In the genomic region with DNA sequence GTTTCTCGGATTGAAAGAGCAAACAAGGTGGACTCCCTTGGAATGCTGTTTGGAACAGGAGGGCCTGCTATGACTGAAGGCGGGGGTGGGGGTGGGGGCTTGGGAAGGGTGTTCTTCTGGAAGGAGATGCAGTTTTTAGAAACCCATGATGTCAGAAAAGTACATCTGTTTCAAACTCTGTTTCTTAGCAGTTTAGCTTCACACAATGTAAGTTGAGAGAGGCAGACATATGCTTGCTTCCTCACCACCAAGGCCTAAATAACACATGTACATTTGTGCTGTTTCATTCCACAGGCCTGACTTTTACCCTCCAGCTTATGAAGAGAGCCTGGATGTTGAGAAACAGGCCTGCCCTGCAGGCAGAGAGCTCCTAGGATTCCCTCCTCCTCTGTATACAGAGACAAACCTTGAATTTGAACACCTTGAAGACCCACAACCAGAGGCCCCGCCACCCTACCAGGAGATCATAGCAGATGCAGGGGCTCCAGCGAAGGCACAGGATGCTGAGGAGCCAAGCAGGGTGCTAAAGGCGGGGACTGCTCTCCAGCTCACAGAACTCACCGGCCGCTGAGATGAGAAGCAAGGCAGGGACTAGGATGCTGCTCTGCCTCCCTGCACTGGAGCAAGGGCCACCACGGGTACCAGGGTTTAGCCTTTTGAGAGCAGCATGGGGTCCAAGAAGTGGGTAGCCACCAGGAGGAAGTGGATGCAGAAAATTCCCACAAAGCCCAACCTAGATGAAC, we compare ENCODE assay signal across 32 mouse cellular contexts. TPM values are rescaled to one million over a fixed set of nuclear protein-coding genes. Genes with fewer than 3 reads are reported as not detected.
A peak's percentile ranks its signal among the peaks of the same experiment; 100 is the strongest.
DNase-seq lines count a peak whose midpoint lies in the region; ATAC-seq and TF ChIP-seq lines count a peak whose summit lies in the region.
"Had no signal": no experiment of that assay in that cellular context is flagged by ENCODE, and none has a peak within 500 bp of the region (broad histone marks: within the 10 kb centered on the region; RNA-seq: fewer than 3 reads in every experiment).

No protein-coding gene starts in this region.

- no peak overlapping the region for H3K9ac ChIP-seq in forebrain, postnatal 0 days
- no peak overlapping the region for H3K9ac ChIP-seq in heart, embryonic 13.5 days
- H3K9ac ChIP-seq in heart, embryonic 12.5 days, result no peak overlapping the region
- H3K9ac ChIP-seq: embryonic facial prominence, embryonic 15.5 days; forebrain, embryonic 13.5 days; hindbrain, embryonic 14.5 days; kidney, embryonic 15.5 days; liver, embryonic 12.5 days; liver, postnatal 0 days; midbrain, embryonic 12.5 days; neural tube, embryonic 12.5 days; stomach, embryonic 15.5 days had no signal

- ATAC-seq in forebrain, postnatal 0 days, result peak; percentile 69
- no peak for ATAC-seq in heart, embryonic 13.5 days (ENCODE audit: extremely low read depth, insufficient number of reproducible peaks, low FRiP score, low TSS enrichment)
- no peak for ATAC-seq in heart, embryonic 12.5 days (ENCODE audit: insufficient number of reproducible peaks, low FRiP score)
- ATAC-seq: forebrain, embryonic 13.5 days; inflammation-experienced regulatory T-cells, adult 6 months; liver, embryonic 12.5 days; liver, postnatal 0 days; lung, postnatal 0 days; Patski had no signal

- no peaks in the 10 kb centered on the region for H3K27me3 ChIP-seq in forebrain, postnatal 0 days (ENCODE audit: insufficient read depth, low read length)
- no peaks in the 10 kb centered on the region for H3K27me3 ChIP-seq in forebrain, embryonic 10.5 days (ENCODE audit: poor library complexity, severe bottlenecking)
- no peaks in the 10 kb centered on the region for H3K27me3 ChIP-seq in heart, embryonic 13.5 days (replicated peaks)
- no peaks in the 10 kb centered on the region for H3K27me3 ChIP-seq in heart, embryonic 12.5 days (replicated peaks)
- H3K27me3 ChIP-seq: embryonic facial prominence, embryonic 15.5 days; forebrain, embryonic 13.5 days; kidney, embryonic 15.5 days; midbrain, embryonic 12.5 days; neural tube, embryonic 12.5 days; Patski; stomach, embryonic 15.5 days had no signal

- no peak overlapping the region for H3K4me3 ChIP-seq in forebrain, postnatal 0 days (ENCODE audit: low read depth, low read length)
- H3K4me3 ChIP-seq in forebrain, embryonic 10.5 days, result no peak overlapping the region
- H3K4me3 ChIP-seq in heart, embryonic 13.5 days, result no peak overlapping the region
- no peak overlapping the region for H3K4me3 ChIP-seq in heart, embryonic 12.5 days
- H3K4me3 ChIP-seq in left cerebral cortex, adult 2 months, result no peak overlapping the region
- H3K4me3 ChIP-seq: embryonic facial prominence, embryonic 10.5 days; embryonic facial prominence, embryonic 15.5 days; forebrain, embryonic 13.5 days; kidney, embryonic 15.5 days; liver, embryonic 12.5 days; megakaryocyte, embryonic 14.5 days; midbrain, embryonic 12.5 days; myocyte; neural tube, embryonic 12.5 days; stomach, embryonic 15.5 days had no signal

- no peaks in the 10 kb centered on the region for H3K9me3 ChIP-seq in forebrain, postnatal 0 days (ENCODE audit: low read length)
- H3K9me3 ChIP-seq in forebrain, embryonic 10.5 days, result no peaks in the 10 kb centered on the region
- H3K9me3 ChIP-seq in heart, embryonic 13.5 days, result no peaks in the 10 kb centered on the region
- H3K9me3 ChIP-seq in heart, embryonic 12.5 days (replicated peaks), result no peaks in the 10 kb centered on the region
- H3K9me3 ChIP-seq: embryonic facial prominence, embryonic 10.5 days; embryonic facial prominence, embryonic 15.5 days; forebrain, embryonic 13.5 days; G1E; kidney, embryonic 15.5 days; liver, embryonic 12.5 days; megakaryocyte, embryonic 14.5 days; midbrain, embryonic 12.5 days; neural tube, embryonic 12.5 days; stomach, embryonic 15.5 days had no signal

- intact Hi-C loops in left cerebral cortex, postnatal 25 days (cut with DNase I), result no loop called here
- intact Hi-C loops in left cerebral cortex, adult 2 months (cut with DNase I), result no loop called here

- no peak overlapping the region for H3K27ac ChIP-seq in forebrain, postnatal 0 days (ENCODE audit: low read depth, low read length)
- H3K27ac ChIP-seq in forebrain, embryonic 10.5 days, result no peak overlapping the region
- H3K27ac ChIP-seq in heart, embryonic 13.5 days (replicated peaks), result 0 out of 2 replicates have a peak overlapping the region, but pooled peaks have one; percentile 10
- H3K27ac ChIP-seq in heart, embryonic 12.5 days (ENCODE audit: poor library complexity, severe bottlenecking), result no peak overlapping the region
- H3K27ac ChIP-seq in left cerebral cortex, adult 2 months, result no peak overlapping the region
- H3K27ac ChIP-seq: embryonic facial prominence, embryonic 10.5 days; embryonic facial prominence, embryonic 15.5 days; forebrain, embryonic 13.5 days; hindbrain, embryonic 14.5 days; kidney, embryonic 15.5 days; liver, embryonic 12.5 days; midbrain, embryonic 12.5 days; neural tube, embryonic 12.5 days; stomach, embryonic 15.5 days had no signal

- no peaks in the 10 kb centered on the region for H3K36me3 ChIP-seq in forebrain, postnatal 0 days (ENCODE audit: insufficient read depth)
- H3K36me3 ChIP-seq in forebrain, embryonic 10.5 days (replicated peaks), result no peaks in the 10 kb centered on the region
- H3K36me3 ChIP-seq in heart, embryonic 13.5 days, result 0 out of 2 replicates have a peak, but pooled peaks cover 11% of the 10 kb centered on the region
- H3K36me3 ChIP-seq in heart, embryonic 12.5 days, result no peaks in the 10 kb centered on the region
- H3K36me3 ChIP-seq: embryonic facial prominence, embryonic 10.5 days; embryonic facial prominence, embryonic 15.5 days; G1E; kidney, embryonic 15.5 days; liver, embryonic 12.5 days; midbrain, embryonic 12.5 days; neural tube, embryonic 12.5 days had no signal

- 65% methylated on average over 8 of the region's 8 CpGs for WGBS in forebrain, postnatal 0 days
- WGBS in forebrain, embryonic 10.5 days, result 74% methylated on average over 8 of the region's 8 CpGs
- WGBS in heart, embryonic 13.5 days, result 63% methylated on average over 8 of the region's 8 CpGs
- 54% methylated on average over 8 of the region's 8 CpGs for WGBS in heart, embryonic 12.5 days

- TF ChIP-seq CTCF in forebrain, postnatal 0 days (IDR thresholded peaks at IDR 0.05; ENCODE audit: low read depth), result no peak
- no peak for TF ChIP-seq CTCF in left cerebral cortex, adult 2 months (IDR thresholded peaks at IDR 0.05)

- DNase-seq in forebrain, postnatal 0 days, result peak; percentile 25
- no peak for DNase-seq in forebrain, embryonic 10.5 days (ENCODE audit: extremely low spot score, low spot score)
- peak; percentile 13 to 76 for DNase-seq in left cerebral cortex, postnatal 25 days (ENCODE audit: low spot score in 2 of 2)
- no peak for DNase-seq in left cerebral cortex, adult 2 months (ENCODE audit: extremely low spot score in 1 of 2, low spot score in 2 of 2)
- peak; percentile 28 to 42 for DNase-seq in frontal cortex, postnatal 36 days (ENCODE audit: low spot score in 2 of 2)
- no peak for DNase-seq in cerebellum, postnatal 10 days
- DNase-seq: adrenal gland, postnatal 10 days; cerebellum, adult 18-20 months; cerebellum, postnatal 25 days; gastrocnemius, postnatal 36 days; kidney, adult 11 months; kidney, postnatal 36 days; liver, postnatal 0 days; lung, postnatal 4 days; thymus, postnatal 14 days had no signal

- no peaks in the 10 kb centered on the region for H3K4me1 ChIP-seq in forebrain, postnatal 0 days (ENCODE audit: insufficient read depth)
- H3K4me1 ChIP-seq in forebrain, embryonic 10.5 days, result no peaks in the 10 kb centered on the region
- peaks cover 42% of the 10 kb centered on the region for H3K4me1 ChIP-seq in heart, embryonic 13.5 days
- peaks cover 33% of the 10 kb centered on the region for H3K4me1 ChIP-seq in heart, embryonic 12.5 days (replicated peaks)
- H3K4me1 ChIP-seq: embryonic facial prominence, embryonic 15.5 days; forebrain, embryonic 13.5 days; liver, embryonic 12.5 days; midbrain, embryonic 12.5 days; neural tube, embryonic 12.5 days; stomach, embryonic 15.5 days had no signal

- no peak overlapping the region for H3K4me2 ChIP-seq in forebrain, postnatal 0 days (ENCODE audit: low read depth)
- no peak overlapping the region for H3K4me2 ChIP-seq in heart, embryonic 13.5 days
- H3K4me2 ChIP-seq in heart, embryonic 12.5 days, result no peak overlapping the region
- H3K4me2 ChIP-seq: embryonic facial prominence, embryonic 15.5 days; forebrain, embryonic 13.5 days; hindbrain, embryonic 14.5 days; kidney, embryonic 15.5 days; liver, embryonic 12.5 days; midbrain, embryonic 12.5 days; neural tube, embryonic 12.5 days; stomach, embryonic 15.5 days had no signal

RNA-seq across cellular contexts. Expression of a gene that starts 3.6 kb away (rescaled TPM):
- total RNA-seq in forebrain, postnatal 0 days (2014; rRNA removed), result 0.62 and 1.2 TPM in 2 replicates
- 0.83 and 0.98 TPM in 2 replicates for polyA plus RNA-seq in forebrain, postnatal 0 days (2015; fragmentation: Nextera tagmentation; extraction: Ambion mirVana)
- polyA plus RNA-seq in forebrain, embryonic 10.5 days (2016; fragmentation: Nextera tagmentation; extraction: Ambion mirVana), result 0.31 and 0.33 TPM in 2 replicates
- polyA plus RNA-seq in heart, embryonic 13.5 days (2015; fragmentation: Nextera tagmentation; extraction: Ambion mirVana), result 3.6 and 3.7 TPM in 2 replicates
- polyA plus RNA-seq in heart, embryonic 12.5 days (2016; fragmentation: Nextera tagmentation; extraction: Ambion mirVana), result 3.8 and 4.5 TPM in 2 replicates
- under 1 TPM; 0.30 to 0.43 TPM for total RNA-seq in left cerebral cortex, postnatal 25 days (2021)
- total RNA-seq in left cerebral cortex, adult 2 months (2021), result under 1 TPM; 0.23 to 0.72 TPM
- polyA plus RNA-seq: G1E; inflammation-experienced regulatory T-cells, adult 6 months had no signal

Comparison
In these comparisons a context has a peak if more than half of its experiments do, and no peak if none do; other contexts are left out.
1. DNase-seq: peak in forebrain, postnatal 0 days (single experiment), left cerebral cortex, postnatal 25 days (2 of 2) and frontal cortex, postnatal 36 days (2 of 2); none in forebrain, embryonic 10.5 days (single experiment), left cerebral cortex, adult 2 months (0 of 2) and cerebellum, postnatal 10 days (0 of 2).